Mouse (Mus musculus): ENCODE data around the gene Olfr1293-ps. TPM values are rescaled to one million over a fixed set of nuclear protein-coding genes. Genes with fewer than 3 reads are reported as not detected.

Olfr1293-ps gene
- polyA plus RNA-seq (2017; shearing (Covaris generic)) = under 1 TPM in 1 of 2 experiments, not detected in 1; 0.17 TPM

DNA sequence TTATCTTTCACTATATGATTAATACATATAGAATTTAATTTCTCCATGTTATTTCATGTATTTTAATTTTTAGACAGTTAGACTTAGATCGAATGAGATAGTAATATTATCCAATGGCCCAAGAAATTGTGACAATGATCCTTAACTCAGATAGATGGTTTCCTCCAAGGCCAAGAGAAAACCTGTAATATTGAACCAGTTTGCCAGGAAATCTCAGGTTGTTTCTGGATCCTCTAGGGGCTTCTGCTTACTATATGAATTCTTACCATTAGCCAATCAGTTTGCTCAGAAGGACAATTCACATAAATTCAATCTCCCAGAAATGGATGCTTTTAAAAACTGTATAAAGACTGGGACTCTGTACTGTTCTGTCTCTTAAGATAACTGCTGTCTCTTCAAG is at the start of gene Olfr1293-ps:
TSS of gene Olfr1293-ps (plus strand) at position 301 of the 400 bp plus-strand sequence.

DNA sequence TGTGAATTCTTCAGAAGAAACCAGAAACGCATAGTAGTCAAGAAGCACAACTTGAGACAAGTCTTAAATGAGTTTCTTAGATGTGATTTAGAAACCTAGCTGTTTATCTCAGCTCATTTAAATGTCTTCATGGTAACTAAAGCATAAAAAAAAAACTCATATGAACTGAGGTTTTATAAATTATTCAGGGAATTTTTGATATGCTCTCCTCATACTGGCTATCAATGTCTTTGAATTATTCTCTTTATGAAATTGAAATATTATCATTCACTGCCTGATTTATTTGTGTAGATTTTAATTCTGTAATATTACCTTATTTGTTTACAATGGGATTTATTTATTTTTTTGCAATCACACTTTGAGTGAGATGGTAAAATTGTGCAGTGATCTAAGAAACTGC is 44.5 kb upstream of the Olfr1293-ps start, which contains the start of gene Olfr1289:
TSS of gene Olfr1289 (plus strand) at position 301 of the 400 bp plus-strand sequence.

DNA sequence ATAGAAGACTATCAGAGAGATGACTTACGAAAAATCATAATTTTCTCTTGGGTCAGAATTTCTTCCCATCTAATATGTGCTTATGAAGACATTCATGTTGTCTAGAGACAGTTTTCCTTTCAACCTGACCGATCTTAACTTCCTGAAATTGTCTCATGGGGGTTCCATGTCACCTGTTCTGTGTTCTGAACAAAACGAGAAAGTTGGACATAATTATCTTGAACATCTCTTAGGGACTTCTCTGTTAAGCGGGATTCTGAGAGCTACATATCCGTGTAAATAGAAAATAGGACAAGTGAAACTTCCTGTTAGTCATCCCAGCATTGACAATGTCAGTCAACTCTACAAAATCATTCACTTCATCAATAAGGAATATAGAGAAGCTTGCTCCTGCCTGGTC is 31.3 kb upstream of the Olfr1293-ps start, which contains the start of gene Olfr1290:
TSS of gene Olfr1290 (minus strand) at position 101 of the 400 bp plus-strand sequence.

DNA sequence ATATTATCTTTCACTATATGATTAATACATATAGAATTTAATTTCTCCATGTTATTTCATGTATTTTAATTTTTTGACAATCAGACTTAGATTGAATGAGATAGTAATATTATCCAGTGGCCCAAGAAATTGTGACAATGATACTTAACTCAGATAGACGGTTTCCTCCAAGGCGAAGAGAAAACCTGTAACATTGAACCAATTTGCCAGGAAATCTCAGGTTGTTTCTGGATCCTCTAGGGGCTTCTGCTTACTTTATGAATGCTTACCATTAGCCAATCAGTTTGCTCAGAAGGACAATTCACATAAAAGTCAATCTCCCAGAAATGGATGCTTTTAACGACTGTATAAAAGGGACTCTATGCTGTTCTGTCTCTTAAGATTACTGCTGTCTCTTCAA is 28.1 kb upstream of the Olfr1293-ps start, which contains the start of gene Olfr1291-ps1:
TSS of gene Olfr1291-ps1 (plus strand) at position 301 of the 400 bp plus-strand sequence.

DNA sequence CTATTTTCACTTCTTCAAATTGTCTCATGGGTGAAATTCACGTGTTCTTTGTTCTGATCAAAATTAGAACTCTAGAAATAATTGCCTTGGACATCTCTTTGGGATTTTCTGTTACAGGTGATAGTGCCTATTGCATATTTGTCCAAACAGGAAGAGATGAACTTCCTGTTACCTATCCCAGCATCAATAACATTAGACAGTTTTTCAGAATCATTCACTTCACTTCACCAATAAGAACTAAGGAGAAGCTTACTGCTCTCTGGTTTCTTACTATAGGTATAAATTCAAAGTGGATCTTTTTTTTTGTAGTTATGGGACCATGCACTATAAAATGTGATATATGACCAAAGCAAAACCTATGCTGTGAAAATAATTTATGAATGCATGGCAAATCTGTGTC is 15.2 kb downstream of the Olfr1293-ps start, which contains the start of gene Olfr1294:
TSS of gene Olfr1294 (minus strand) at position 101 of the 400 bp plus-strand sequence.

DNA sequence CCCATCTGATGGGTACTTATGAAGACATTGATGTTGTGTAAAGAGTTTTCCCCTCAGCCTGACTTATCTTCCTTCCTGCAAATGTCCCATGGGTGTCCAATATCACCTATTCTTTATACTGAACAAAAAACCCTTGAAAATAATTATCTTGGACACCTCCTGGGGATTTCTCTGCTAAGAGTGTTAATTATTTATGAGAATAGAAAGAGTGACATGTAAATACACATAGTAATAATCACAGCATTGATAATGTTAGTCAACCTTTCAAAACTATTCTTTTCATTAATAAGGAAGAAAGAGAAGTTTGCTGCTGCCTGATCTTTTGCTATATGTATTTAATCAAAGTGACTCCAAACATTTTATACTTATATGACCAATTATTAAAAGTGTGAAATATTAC is 44.6 kb downstream of the Olfr1293-ps start, which contains the start of gene Olfr1295:
TSS of gene Olfr1295 (minus strand) at position 101 of the 400 bp plus-strand sequence.

Other genes starting within 250 kb of the Olfr1293-ps start
- gene Olfr1278, start 235.1 kb upstream of the Olfr1293-ps start, polyA plus RNA-seq (2017; shearing (Covaris generic)) = not detected
- gene Olfr1279, start 224.6 kb upstream of the Olfr1293-ps start, polyA plus RNA-seq (2017; shearing (Covaris generic)) = not detected
- not detected for gene Olfr1280, start 211.2 kb upstream of the Olfr1293-ps start, polyA plus RNA-seq (2017; shearing (Covaris generic))
- gene Olfr1281, start 198.7 kb upstream of the Olfr1293-ps start, polyA plus RNA-seq (2017; shearing (Covaris generic)) = not detected
- not detected for gene Olfr1282, start 189.1 kb upstream of the Olfr1293-ps start, polyA plus RNA-seq (2017; shearing (Covaris generic))
- not detected for gene Olfr1283, start 158.4 kb upstream of the Olfr1293-ps start, polyA plus RNA-seq (2017; shearing (Covaris generic))
- not detected for gene Olfr1284, start 149.7 kb upstream of the Olfr1293-ps start, polyA plus RNA-seq (2017; shearing (Covaris generic))
- not detected for gene Olfr1286, start 102.1 kb upstream of the Olfr1293-ps start, polyA plus RNA-seq (2017; shearing (Covaris generic))
- gene Olfr1287, start 76.1 kb upstream of the Olfr1293-ps start, polyA plus RNA-seq (2017; shearing (Covaris generic)) = not detected
- not detected for gene Olfr1288, start 51.1 kb upstream of the Olfr1293-ps start, polyA plus RNA-seq (2017; shearing (Covaris generic))
- not detected for gene Olfr1289, start 44.4 kb upstream of the Olfr1293-ps start, polyA plus RNA-seq (2017; shearing (Covaris generic))
- gene Olfr1290, start 31.4 kb upstream of the Olfr1293-ps start, polyA plus RNA-seq (2017; shearing (Covaris generic)) = not detected
- gene Olfr1291-ps1, start 28.0 kb upstream of the Olfr1293-ps start, polyA plus RNA-seq (2017; shearing (Covaris generic)) = under 1 TPM; 0.31 to 0.67 TPM
- gene Olfr1294, start 15.1 kb downstream of the Olfr1293-ps start, polyA plus RNA-seq (2017; shearing (Covaris generic)) = not detected
- gene Olfr1295, start 44.5 kb downstream of the Olfr1293-ps start, polyA plus RNA-seq (2017; shearing (Covaris generic)) = not detected
- gene Olfr1297, start 101.3 kb downstream of the Olfr1293-ps start, polyA plus RNA-seq (2017; shearing (Covaris generic)) = under 1 TPM in 1 of 2 experiments, not detected in 1; 0.22 TPM
- gene Olfr1298, start 124.0 kb downstream of the Olfr1293-ps start, polyA plus RNA-seq (2017; shearing (Covaris generic)) = not detected
- gene Olfr1299, start 136.2 kb downstream of the Olfr1293-ps start, polyA plus RNA-seq (2017; shearing (Covaris generic)) = not detected
- gene Olfr1301, start 225.8 kb downstream of the Olfr1293-ps start, polyA plus RNA-seq (2017; shearing (Covaris generic)) = not detected

Data from inflammation-experienced regulatory T-cells (primary cell).